Mouse (Mus musculus) liver, embryonic 14.5 days (tissue): ENCODE measurements around the gene Hectd4.

Experiments used
- CTCF ChIP-seq: IDR thresholded peaks from 2 replicates; pipeline ENCODE4 v1.5.1; 2016; ENCODE audit warnings: antibody characterized with exemption, low read depth, control low read depth
- EP300 ChIP-seq: IDR thresholded peaks from 2 replicates; pipeline ENCODE4 v1.6.1; 2016; ENCODE audit warnings: antibody characterized with exemption, low read depth

DNA sequence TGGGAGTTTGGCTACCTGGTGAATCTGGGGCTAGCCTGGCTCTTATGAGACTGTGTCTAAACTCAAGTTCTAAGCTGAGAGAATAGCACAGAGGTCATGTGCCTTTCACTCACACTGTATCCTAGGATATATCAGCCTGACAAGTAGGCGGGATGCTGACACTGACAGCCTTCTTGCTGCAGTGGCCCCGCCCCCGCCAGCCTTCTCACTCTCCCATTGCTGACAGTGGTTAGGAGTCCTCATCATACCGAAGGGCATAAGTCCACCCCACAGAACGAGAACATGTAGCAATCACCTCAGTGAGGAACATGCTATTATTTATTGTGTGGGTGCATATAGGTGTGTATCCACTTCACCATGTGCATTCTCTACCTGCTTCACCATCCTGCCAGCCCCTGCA, 64.8 kb downstream of the Hectd4 start:
- TF ChIP-seq CTCF (no peak), EP300 (no peak)
